ENCODE assay signal across 8 mouse cellular contexts in the genomic region with DNA sequence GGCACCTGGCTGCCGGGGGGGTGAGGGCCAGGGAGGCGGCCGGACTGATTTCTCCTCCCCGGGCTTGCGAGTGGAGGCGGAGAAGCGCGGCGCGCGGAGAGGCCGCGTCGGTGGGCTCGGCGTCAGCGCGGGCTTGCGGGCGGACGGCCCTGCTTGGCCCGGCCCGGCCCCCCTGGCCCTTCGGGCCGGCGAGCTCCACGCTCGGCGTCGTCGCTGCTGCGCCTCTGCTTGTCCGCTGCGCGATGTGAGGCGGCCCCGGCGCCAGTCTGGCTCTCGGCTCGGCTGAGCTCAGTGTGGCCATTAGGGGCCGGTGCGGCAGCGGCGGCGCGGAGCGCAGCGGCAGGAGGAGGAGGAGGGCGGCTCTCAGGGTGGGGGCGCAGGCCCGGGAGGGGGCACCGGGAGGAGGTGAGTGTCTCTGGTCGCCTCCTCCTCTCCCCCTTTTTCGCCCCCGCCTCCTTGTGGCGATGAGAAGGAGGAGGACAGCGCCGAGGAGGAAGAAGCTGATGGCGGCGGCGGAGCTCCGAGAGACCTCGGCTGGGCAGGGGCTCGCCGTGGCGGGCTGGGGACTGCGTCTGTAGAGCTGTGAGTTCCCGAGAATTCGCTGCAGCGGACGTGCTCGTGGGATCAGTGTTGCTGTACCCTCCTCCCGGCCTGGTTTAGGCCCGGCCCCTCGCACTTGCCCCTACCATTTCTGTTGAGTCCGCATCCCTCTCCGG. TPM values are rescaled to one million over a fixed set of nuclear protein-coding genes. Genes with fewer than 3 reads are reported as not detected.
DNase-seq lines count a peak whose midpoint lies in the region; ATAC-seq and TF ChIP-seq lines count a peak whose summit lies in the region.

No protein-coding gene starts in this region.

- ATAC-seq in erythroblast, adult 5-6 weeks (replicated peaks; ENCODE audit: low FRiP score, poor library complexity, severe bottlenecking): peak; percentile 65
- ATAC-seq in heart, embryonic 12.5 days (ENCODE audit: insufficient number of reproducible peaks, low FRiP score): peak; percentile 77
- peak; percentile 58 for ATAC-seq in kidney, postnatal 0 days (replicated peaks; ENCODE audit: low FRiP score, low read depth)
- ATAC-seq in liver, embryonic 11.5 days (replicated peaks; ENCODE audit: low FRiP score): peak; percentile 68

- no peak for TF ChIP-seq CTCF in C2C12 (IDR thresholded peaks at IDR 0.05; ENCODE audit: control insufficient read depth, insufficient read depth, insufficient read length)
- peak; percentile 14; the same call in 1 of the 2 replicates for TF ChIP-seq CTCF in brain, embryonic 14.5 days (IDR thresholded peaks at IDR 0.05; ENCODE audit: borderline replicate concordance, extremely low read depth, insufficient read depth, insufficient read length)
- peak; percentile 49 for TF ChIP-seq CTCF in kidney, postnatal 0 days (IDR thresholded peaks at IDR 0.05; ENCODE audit: low read depth)

- H3K79me2 ChIP-seq in C2C12 (ENCODE audit: control insufficient read depth, insufficient read depth): peaks cover 54% of the 10 kb centered on the region

- H3ac ChIP-seq in C2C12 (ENCODE audit: control insufficient read depth, insufficient read length, low read depth): peak overlapping the region; percentile 94

- H3K27ac ChIP-seq in heart, embryonic 12.5 days (ENCODE audit: poor library complexity, severe bottlenecking): peak overlapping the region; percentile 100
- peak overlapping the region; percentile 100 for H3K27ac ChIP-seq in kidney, postnatal 0 days
- H3K27ac ChIP-seq in liver, embryonic 11.5 days (ENCODE audit: low read depth, low read length): peak overlapping the region; percentile 100

- peak; percentile 81; the same call in 1 of the 2 replicates for TF ChIP-seq POLR2A in brain, embryonic 14.5 days (IDR thresholded peaks at IDR 0.05; ENCODE audit: borderline replicate concordance, extremely low read depth, insufficient read depth, insufficient read length, poor library complexity, severe bottlenecking)

- H3K9me3 ChIP-seq in heart, embryonic 12.5 days (replicated peaks): no peaks in the 10 kb centered on the region
- no peaks in the 10 kb centered on the region for H3K9me3 ChIP-seq in kidney, postnatal 0 days (replicated peaks; ENCODE audit: low read length)
- no peaks in the 10 kb centered on the region for H3K9me3 ChIP-seq in liver, embryonic 11.5 days (ENCODE audit: control insufficient read depth, low read length)

- H3K79me3 ChIP-seq in C2C12 (ENCODE audit: low read depth): peaks cover 47% of the 10 kb centered on the region

- no peaks in the 10 kb centered on the region for H3K27me3 ChIP-seq in C2C12 (ENCODE audit: control insufficient read depth, insufficient read depth, insufficient read length)
- no peaks in the 10 kb centered on the region for H3K27me3 ChIP-seq in heart, embryonic 12.5 days (replicated peaks)
- H3K27me3 ChIP-seq in kidney, postnatal 0 days (ENCODE audit: insufficient read depth, low read length): no peaks in the 10 kb centered on the region
- no peaks in the 10 kb centered on the region for H3K27me3 ChIP-seq in liver, embryonic 11.5 days (replicated peaks; ENCODE audit: control insufficient read depth, insufficient read depth, low read length)
- no peaks in the 10 kb centered on the region for H3K27me3 ChIP-seq in splenic B cell, adult 2 months (ENCODE audit: control insufficient read depth, insufficient read depth, low read length, poor library complexity, severe bottlenecking)

- H3K36me3 ChIP-seq in C2C12 (ENCODE audit: control insufficient read depth, insufficient read depth): peaks cover 22% of the 10 kb centered on the region
- H3K36me3 ChIP-seq in heart, embryonic 12.5 days: peaks cover 3% of the 10 kb centered on the region; the same call in 1 of the 2 replicates
- no peaks in the 10 kb centered on the region for H3K36me3 ChIP-seq in kidney, postnatal 0 days (ENCODE audit: insufficient read depth, low read length)
- no peaks in the 10 kb centered on the region for H3K36me3 ChIP-seq in liver, embryonic 11.5 days (ENCODE audit: control insufficient read depth, insufficient read depth, low read length)
- H3K36me3 ChIP-seq in splenic B cell, adult 2 months (ENCODE audit: control insufficient read depth, insufficient read depth, low read length, poor library complexity, severe bottlenecking): 0 out of 2 replicates have a peak, but pooled peaks cover 1% of the 10 kb centered on the region

- peak overlapping the region; percentile 80 for H3K4me2 ChIP-seq in heart, embryonic 12.5 days
- H3K4me2 ChIP-seq in kidney, postnatal 0 days (ENCODE audit: low read length): peak overlapping the region; percentile 76
- peak overlapping the region; percentile 86 for H3K4me2 ChIP-seq in liver, embryonic 11.5 days

- peaks cover 11% of the 10 kb centered on the region for H3K4me1 ChIP-seq in heart, embryonic 12.5 days (replicated peaks)
- H3K4me1 ChIP-seq in kidney, postnatal 0 days (replicated peaks; ENCODE audit: insufficient read depth, low read length): peaks cover 3% of the 10 kb centered on the region
- H3K4me1 ChIP-seq in liver, embryonic 11.5 days (replicated peaks; ENCODE audit: control insufficient read depth, insufficient read depth, low read length): peaks cover 8% of the 10 kb centered on the region

- H3K4me3 ChIP-seq in C2C12 (ENCODE audit: insufficient read depth, poor library complexity, severe bottlenecking): peak overlapping the region; percentile 98
- peak overlapping the region; percentile 99 for H3K4me3 ChIP-seq in heart, embryonic 12.5 days
- H3K4me3 ChIP-seq in kidney, postnatal 0 days (replicated peaks; ENCODE audit: low read depth, low read length): peak overlapping the region; percentile 97
- peak overlapping the region; percentile 97 for H3K4me3 ChIP-seq in liver, embryonic 11.5 days (ENCODE audit: low read depth, low read length)

- peak overlapping the region; percentile 100 for H3K9ac ChIP-seq in heart, embryonic 12.5 days
- H3K9ac ChIP-seq in kidney, postnatal 0 days (ENCODE audit: low read depth, low read length): peak overlapping the region; percentile 100
- peak overlapping the region; percentile 98 for H3K9ac ChIP-seq in liver, embryonic 11.5 days (ENCODE audit: low read depth, low read length)

- WGBS in heart, embryonic 12.5 days: 0% methylated on average over 62 of the region's 77 CpGs
- WGBS in kidney, postnatal 0 days: 0% methylated on average over 57 of the region's 77 CpGs
- under 1% methylated on average over 45 of the region's 77 CpGs for WGBS in liver, embryonic 11.5 days

- DNase-seq in brain, embryonic 14.5 days (ENCODE audit: low read depth): peak; percentile 94
- DNase-seq in kidney, postnatal 0 days (ENCODE audit: low spot score): peak; percentile 87
- DNase-seq in liver, embryonic 11.5 days (ENCODE audit: low spot score): peak; percentile 85
- DNase-seq in naive thymus-derived CD4-positive, alpha-beta T cell, adult 2 months (ENCODE audit: low read depth): peak; percentile 89
- peak; percentile 88 for DNase-seq in splenic B cell, adult 2 months (ENCODE audit: low read depth, low spot score)

TF ChIP-seq in C2C12, 6 proteins besides CTCF, POLR2A, EP300 and RAD21:
- TF ChIP-seq MYOD1 (IDR thresholded peaks at IDR 0.05; ENCODE audit: control insufficient read depth, insufficient read length, low read depth): no peak
- TF ChIP-seq MYOG (IDR thresholded peaks at IDR 0.05; ENCODE audit: control insufficient read depth, extremely low read depth, insufficient read length): no peak
- TF ChIP-seq USF1 (IDR thresholded peaks at IDR 0.05; ENCODE audit: low read depth): no peak
- no peak for TF ChIP-seq FOSL1 (IDR thresholded peaks at IDR 0.05; ENCODE audit: insufficient read depth, low read length, poor library complexity, severe bottlenecking)
- no peak for TF ChIP-seq MAX (IDR thresholded peaks at IDR 0.05)
- TF ChIP-seq CEBPB (IDR thresholded peaks at IDR 0.05; ENCODE audit: low read depth): no peak

RNA-seq across cellular contexts. Expression of gene Ep300, which starts 0.8 kb away (rescaled TPM):
- 19.2 TPM for polyA plus RNA-seq in C2C12 (2012; fragmentation: generic; extraction: Trizol)
- polyA plus RNA-seq in brain, embryonic 14.5 days (2012; rRNA removed): 33.5 and 64.0 TPM in 2 replicates
- total RNA-seq in erythroblast, adult 5-6 weeks (2015; ENCODE audit: low replicate concordance): 177 and 234 TPM in 2 replicates
- 187 and 219 TPM in 2 replicates for total RNA-seq in erythroblast, adult 5-6 weeks (2017; ENCODE audit: low replicate concordance)
- 16.1 and 17.3 TPM in 2 replicates for polyA plus RNA-seq in heart, embryonic 12.5 days (2016; fragmentation: Nextera tagmentation; extraction: Ambion mirVana)
- 9.4 and 11.2 TPM in 2 replicates for polyA plus RNA-seq in kidney, postnatal 0 days (2015; fragmentation: Nextera tagmentation; extraction: Ambion mirVana)
- 18.1 and 22.9 TPM in 2 replicates for polyA plus RNA-seq in liver, embryonic 11.5 days (2014; fragmentation: Nextera tagmentation; extraction: Ambion mirVana)

Comparison
In these comparisons a context has a peak if more than half of its experiments do, and no peak if none do; other contexts are left out.
1. Peak in every context shown above with its lines: DNase-seq, ATAC-seq, H3K4me3 ChIP-seq and H3K27ac ChIP-seq.